Mouse (Mus musculus): Measurements from ENCODE around the gene Exoc6. TPM values are rescaled to one million over a fixed set of nuclear protein-coding genes. Genes with fewer than 3 reads are reported as not detected.

Gene Exoc6
- polyA plus RNA-seq, 3 experiments from 2014 or later: 33.8 to 49.4 (median 36.4) TPM

- no peak for ATAC-seq
These were observed 30.2 kb downstream of the Exoc6 start for GRCm38 (mm10) chr19:37580438-37580837.

- ATAC-seq: no peak
These were observed 35.0 kb downstream of the Exoc6 start for GRCm38 (mm10) chr19:37585210-37585609.

- ATAC-seq: no peak
These were observed 35.5 kb downstream of the Exoc6 start for GRCm38 (mm10) chr19:37585684-37586083.

GRCm38 (mm10) chr19:37590544-37590943, 40.3 kb downstream of the Exoc6 start:
- no peak for ATAC-seq

GRCm38 (mm10) chr19:37601968-37602848, 52.0 kb downstream of the Exoc6 start:
- ATAC-seq: no peak

- no peak for ATAC-seq
These were observed 59.8 kb downstream of the Exoc6 start for GRCm38 (mm10) chr19:37609991-37610390.

- no peak for ATAC-seq
These were observed 62.7 kb downstream of the Exoc6 start for GRCm38 (mm10) chr19:37612893-37613292.

- no peak for ATAC-seq
These were observed 64.9 kb downstream of the Exoc6 start for GRCm38 (mm10) chr19:37615039-37615630.

- ATAC-seq: no peak
These were observed 97.8 kb downstream of the Exoc6 start for GRCm38 (mm10) chr19:37647994-37648393.

GRCm38 (mm10) chr19:37650526-37650925, 100.3 kb downstream of the Exoc6 start:
- no peak for ATAC-seq

- ATAC-seq: no peak
These were observed 103.8 kb downstream of the Exoc6 start for GRCm38 (mm10) chr19:37654012-37654411.

GRCm38 (mm10) chr19:37656441-37656840, 106.2 kb downstream of the Exoc6 start:
- ATAC-seq: no peak

GRCm38 (mm10) chr19:37665256-37665655, 115.0 kb downstream of the Exoc6 start:
- ATAC-seq: no peak

GRCm38 (mm10) chr19:37667855-37668594, 117.8 kb downstream of the Exoc6 start:
- no peak for ATAC-seq

GRCm38 (mm10) chr19:37668657-37669056, 118.4 kb downstream of the Exoc6 start:
- ATAC-seq: no peak

GRCm38 (mm10) chr19:37669486-37669885, 119.3 kb downstream of the Exoc6 start:
- no peak for ATAC-seq

GRCm38 (mm10) chr19:37673393-37673792, 123.2 kb downstream of the Exoc6 start:
- no peak for ATAC-seq

- no peak for ATAC-seq
These were observed 135.1 kb downstream of the Exoc6 start, which contains the start of gene Cyp26c1 for GRCm38 (mm10) chr19:37685281-37685680. TSS of gene Cyp26c1 (plus strand) at chr19:37685581.

- no peak for ATAC-seq
These were observed 136.1 kb downstream of the Exoc6 start for GRCm38 (mm10) chr19:37686347-37686746.

GRCm38 (mm10) chr19:37686941-37687850, 137.0 kb downstream of the Exoc6 start:
- ATAC-seq: no peak

- ATAC-seq: no peak
These were observed 139.3 kb downstream of the Exoc6 start for GRCm38 (mm10) chr19:37689478-37689877.

- no peak for ATAC-seq
These were observed 140.5 kb downstream of the Exoc6 start for GRCm38 (mm10) chr19:37690716-37691115.
